In genomic region chr11:114202486-114202885, GRCm38 (mm10) we compare ENCODE assay signal across 23 mouse cellular contexts.
A peak's percentile ranks its signal among the peaks of the same experiment; 100 is the strongest.
DNase-seq lines count a peak whose midpoint lies in the region; ATAC-seq lines count a peak whose summit lies in the region.
"Had no signal": no experiment of that assay in that cellular context is flagged by ENCODE, and none has a peak within 500 bp of the region (broad histone marks: within the 10 kb centered on the region; RNA-seq: fewer than 3 reads in every experiment).

No protein-coding gene starts in this region.

- no peaks in the 10 kb centered on the region for H3K27me3 ChIP-seq in midbrain, embryonic 11.5 days (ENCODE audit: control insufficient read depth, insufficient read depth, low read length)
- no peaks in the 10 kb centered on the region for H3K27me3 ChIP-seq in midbrain, embryonic 14.5 days (ENCODE audit: control insufficient read depth, insufficient read depth, low read length)
- H3K27me3 ChIP-seq: embryonic facial prominence, embryonic 13.5 days; forebrain, embryonic 15.5 days; heart, embryonic 13.5 days; hindbrain, embryonic 15.5 days had no signal

- H3K9me3 ChIP-seq in midbrain, embryonic 11.5 days (ENCODE audit: control insufficient read depth, low read length) = no peaks in the 10 kb centered on the region
- H3K9me3 ChIP-seq in midbrain, embryonic 14.5 days (ENCODE audit: control insufficient read depth, low read length) = no peaks in the 10 kb centered on the region
- H3K9me3 ChIP-seq: embryonic facial prominence, embryonic 13.5 days; forebrain, embryonic 15.5 days; heart, embryonic 10.5 days; heart, embryonic 13.5 days; hindbrain, embryonic 15.5 days had no signal

- DNase-seq in midbrain, embryonic 11.5 days (ENCODE audit: low spot score, missing footprints) = peak; percentile 57
- DNase-seq in midbrain, embryonic 14.5 days = no peak
- DNase-seq in ES-CJ7 (ENCODE audit: low read depth, low spot score) (peak; percentile 70), R1 (ENCODE audit: low read depth, low spot score) (peak; percentile 55)
- DNase-seq in kidney, postnatal 10 days = no peak
- DNase-seq: adrenal gland, adult 2 months; adrenal gland, postnatal 14 days; cerebellum, adult 11 months; cerebellum, adult 2 months; cerebellum, adult 9-11 months; cerebellum, postnatal 25 days; gastrocnemius, postnatal 10 days; gastrocnemius, postnatal 36 days; heart, adult 2 months; heart, postnatal 14 days; heart, postnatal 4 days had no signal

- H3K27ac ChIP-seq in midbrain, embryonic 11.5 days (ENCODE audit: low read depth, low read length) = no peak overlapping the region
- H3K27ac ChIP-seq in midbrain, embryonic 14.5 days (replicated peaks; ENCODE audit: low read depth, low read length) = no peak overlapping the region
- H3K27ac ChIP-seq: embryonic facial prominence, embryonic 13.5 days; forebrain, embryonic 15.5 days; heart, adult 2 months; heart, embryonic 10.5 days; heart, embryonic 13.5 days; hindbrain, embryonic 15.5 days had no signal

- H3K4me3 ChIP-seq in midbrain, embryonic 11.5 days (ENCODE audit: low read depth, low read length) = no peak overlapping the region
- H3K4me3 ChIP-seq in midbrain, embryonic 14.5 days (replicated peaks; ENCODE audit: low read depth, low read length) = no peak overlapping the region
- H3K4me3 ChIP-seq: embryonic facial prominence, embryonic 13.5 days; forebrain, embryonic 15.5 days; heart, adult 2 months; heart, embryonic 10.5 days; heart, embryonic 13.5 days; hindbrain, embryonic 15.5 days had no signal

- H3K4me2 ChIP-seq in midbrain, embryonic 11.5 days = no peak overlapping the region
- no peak overlapping the region for H3K4me2 ChIP-seq in midbrain, embryonic 14.5 days (ENCODE audit: low read length)
- H3K4me2 ChIP-seq: embryonic facial prominence, embryonic 13.5 days; forebrain, embryonic 15.5 days; heart, embryonic 13.5 days; hindbrain, embryonic 15.5 days had no signal

- H3K36me3 ChIP-seq in midbrain, embryonic 11.5 days (ENCODE audit: control insufficient read depth, insufficient read depth, low read length) = no peaks in the 10 kb centered on the region
- no peaks in the 10 kb centered on the region for H3K36me3 ChIP-seq in midbrain, embryonic 14.5 days (ENCODE audit: control insufficient read depth, insufficient read depth, low read length)
- H3K36me3 ChIP-seq: embryonic facial prominence, embryonic 13.5 days; forebrain, embryonic 15.5 days; heart, embryonic 10.5 days; heart, embryonic 13.5 days; hindbrain, embryonic 15.5 days had no signal

- 79% methylated on average over 16 of the region's 16 CpGs for WGBS in midbrain, embryonic 11.5 days
- 73% methylated on average over 16 of the region's 16 CpGs for WGBS in midbrain, embryonic 14.5 days

- no peak for ATAC-seq in midbrain, embryonic 11.5 days (ENCODE audit: low FRiP score)
- no peak for ATAC-seq in midbrain, embryonic 14.5 days (ENCODE audit: low FRiP score, low TSS enrichment)
- no peak for ATAC-seq in frontal cortex, adult (ENCODE audit: low TSS enrichment)
- ATAC-seq: CD4-positive, CD25-positive, alpha-beta regulatory T cell, adult 4 months; forebrain, embryonic 15.5 days had no signal

- no peak overlapping the region for H3K9ac ChIP-seq in midbrain, embryonic 11.5 days (ENCODE audit: low read length)
- H3K9ac ChIP-seq in midbrain, embryonic 14.5 days (replicated peaks; ENCODE audit: low read length) = no peak overlapping the region
- H3K9ac ChIP-seq: embryonic facial prominence, embryonic 13.5 days; forebrain, embryonic 15.5 days; heart, embryonic 13.5 days; hindbrain, embryonic 15.5 days had no signal

- no peaks in the 10 kb centered on the region; the same call in 1 of the 2 replicates for H3K4me1 ChIP-seq in midbrain, embryonic 11.5 days (ENCODE audit: control insufficient read depth, insufficient read depth, low read length)
- no peaks in the 10 kb centered on the region for H3K4me1 ChIP-seq in midbrain, embryonic 14.5 days (ENCODE audit: control insufficient read depth, insufficient read depth, low read length)

Comparison
In these comparisons a context has a peak if more than half of its experiments do, and no peak if none do; other contexts are left out.
1. DNase-seq: peak in midbrain, embryonic 11.5 days (single experiment), ES-CJ7 (single experiment) and R1 (single experiment); none in midbrain, embryonic 14.5 days (single experiment) and kidney, postnatal 10 days (single experiment).